Mouse (Mus musculus) naive thymus-derived CD4-positive, alpha-beta T cell, adult 5 months (primary cell): Measurements from ENCODE around the gene Gpd1. TPM values are rescaled to one million over a fixed set of nuclear protein-coding genes. Genes with fewer than 3 reads are reported as not detected.

ENCODE experiments used
- polyA plus RNA-seq: library from polyadenylated mRNA; unstranded; fragments of 100-300 nt; shearing (Covaris generic); gene quantifications from one replicate; pipeline ENCODE4 v1.2.1, GENCODE M21; 2017

Gpd1 gene
- not detected for polyA plus RNA-seq

DNA sequence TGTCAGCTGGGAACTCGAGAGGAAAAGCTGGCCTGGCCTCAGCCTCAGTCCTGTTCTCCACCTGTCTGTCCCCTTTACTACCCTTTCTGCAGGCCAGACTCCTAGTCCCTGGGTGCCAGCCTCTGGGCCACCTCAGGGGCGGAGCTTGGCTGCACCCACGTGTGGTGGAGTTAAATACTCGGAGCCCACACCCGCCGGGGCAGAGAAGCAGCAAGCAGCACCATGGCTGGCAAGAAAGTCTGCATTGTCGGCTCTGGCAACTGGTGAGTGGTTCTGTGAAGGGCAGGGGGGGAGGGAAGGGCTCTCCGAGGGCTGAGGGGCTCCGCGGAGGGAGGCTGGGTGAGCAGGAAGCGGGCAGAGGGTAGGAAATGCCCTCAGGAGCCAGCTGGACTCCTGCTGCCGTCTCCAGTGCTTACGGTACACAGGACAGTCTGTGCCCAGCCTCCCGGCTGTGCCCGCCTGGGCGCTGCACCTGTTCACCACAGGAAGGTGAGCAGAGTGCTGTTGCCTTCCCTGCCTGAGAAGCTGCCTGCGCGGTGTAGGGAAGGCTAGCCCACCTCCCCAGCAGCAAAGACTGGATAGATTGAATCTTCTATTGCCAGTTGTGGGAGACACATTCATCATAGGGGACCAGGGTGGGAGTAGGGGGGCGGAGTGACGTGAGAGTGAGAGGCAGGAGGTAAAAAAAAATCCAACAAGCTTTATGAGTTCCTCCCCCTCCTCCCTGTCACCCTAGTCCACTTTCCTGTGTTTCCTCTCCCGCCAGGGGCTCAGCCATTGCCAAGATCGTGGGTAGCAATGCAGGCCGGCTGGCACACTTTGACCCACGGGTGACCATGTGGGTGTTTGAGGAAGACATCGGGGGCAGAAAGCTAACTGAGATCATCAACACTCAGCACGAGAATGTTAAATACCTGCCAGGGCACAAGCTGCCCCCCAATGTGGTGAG is at the start of gene Gpd1:
Gene Gpd1, plus strand, starts transcription at position 130 of the 949 bp plus-strand sequence.

DNA sequence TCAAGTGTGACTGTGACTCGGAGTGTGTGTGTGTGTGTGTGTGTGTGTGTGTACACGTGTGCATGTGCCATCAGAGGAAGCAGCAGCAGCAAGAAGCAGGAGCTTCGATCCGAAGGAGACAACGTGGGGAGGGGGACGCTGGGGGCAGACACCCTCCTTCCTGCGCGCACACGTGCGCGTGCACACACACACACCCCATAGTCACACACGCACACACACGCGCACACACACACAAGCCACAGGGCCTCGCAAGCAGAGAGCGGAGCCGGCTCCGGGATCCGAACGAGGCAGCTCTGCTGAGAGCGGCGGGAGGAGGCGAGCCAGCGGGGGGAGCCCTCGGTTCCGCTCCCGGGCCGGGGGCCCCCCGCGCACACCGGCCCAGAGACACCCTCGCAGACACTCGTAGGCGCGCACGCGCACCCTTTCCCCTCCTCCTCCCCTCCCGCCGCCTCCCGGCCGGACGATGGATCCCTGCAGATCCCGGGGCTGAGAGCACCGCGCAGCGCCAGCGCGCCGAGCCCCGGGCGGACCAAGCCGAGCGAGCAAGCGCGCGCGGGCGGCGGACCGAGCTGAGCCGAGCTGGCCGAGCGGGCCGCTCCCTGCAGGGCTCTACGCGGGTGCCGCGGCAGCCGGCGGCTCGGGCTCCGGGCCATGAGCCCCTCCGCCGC is 47.0 kb upstream of the Gpd1 start, which contains the start of gene Asic1:
Gene Asic1, plus strand, starts transcription at position 215 of the 668 bp plus-strand sequence.

GRCm38 (mm10) chr15:99701999-99702900 is 15.1 kb upstream of the Gpd1 start, which contains the start of gene Smarcd1:
TSS of gene Smarcd1 (plus strand) at chr15:99702129.

DNA sequence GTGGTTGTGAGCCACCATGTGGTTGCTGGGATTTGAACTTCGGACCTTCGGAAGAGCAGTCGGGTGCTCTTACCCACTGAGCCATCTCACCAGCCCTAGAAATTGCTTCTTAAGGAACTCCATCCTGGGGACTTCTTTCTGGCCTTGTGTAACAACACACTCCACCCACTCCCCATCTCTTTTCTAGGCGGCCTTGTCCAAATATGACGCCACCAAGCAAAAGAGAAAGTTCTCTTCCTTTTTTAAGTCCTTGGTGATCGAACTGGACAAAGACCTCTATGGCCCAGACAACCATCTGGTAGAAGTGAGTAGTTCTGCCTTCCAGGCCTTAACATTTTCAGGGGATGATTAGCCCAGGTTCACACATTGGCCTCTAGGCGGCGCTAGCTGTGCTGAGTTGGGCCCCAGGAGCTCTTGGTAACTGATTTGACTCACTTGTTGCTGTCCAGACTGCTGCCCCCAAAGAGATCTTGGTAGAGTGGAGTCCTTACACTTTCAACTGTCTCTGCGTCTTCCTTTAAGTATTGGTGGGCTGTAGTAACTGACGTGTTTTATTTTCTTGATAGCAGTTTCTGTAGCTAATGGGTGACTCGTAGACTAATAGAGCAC is 11.8 kb upstream of the Gpd1 start, which contains the start of gene Gm17349:
Gene Gm17349, minus strand, starts transcription at position 51 of the 609 bp plus-strand sequence.

GRCm38 (mm10) chr15:99725341-99726155 is 8.2 kb downstream of the Gpd1 start, which contains the start of gene Cox14:
TSS of gene Cox14 (plus strand) at chr15:99725618.

GRCm38 (mm10) chr15:99772881-99772924 is 55.4 kb downstream of the Gpd1 start, which contains the start of gene Cers5:
TSS of gene Cers5 (minus strand) at chr15:99772885.

Other genes starting within 250 kb of the Gpd1 start
- gene Bcdin3d, start 242.8 kb upstream of the Gpd1 start, polyA plus RNA-seq: 13.2 TPM
- gene Faim2, start 189.3 kb upstream of the Gpd1 start, polyA plus RNA-seq: 0.02 TPM
- gene Aqp2, start 138.5 kb upstream of the Gpd1 start, polyA plus RNA-seq: not detected
- gene Aqp5, start 126.7 kb upstream of the Gpd1 start, polyA plus RNA-seq: not detected
- gene Aqp6, start 116.1 kb upstream of the Gpd1 start, polyA plus RNA-seq: not detected
- 4.4 TPM for gene Racgap1, start 65.9 kb upstream of the Gpd1 start, polyA plus RNA-seq
- gene Asic1, start 47.1 kb upstream of the Gpd1 start, polyA plus RNA-seq: 0.80 TPM
- gene Smarcd1, start 15.4 kb upstream of the Gpd1 start, polyA plus RNA-seq: 36.0 TPM
- not detected for gene Gm17349, start 12.0 kb upstream of the Gpd1 start, polyA plus RNA-seq
- gene Cox14, start 8.1 kb downstream of the Gpd1 start, polyA plus RNA-seq: 126 TPM
- 65.3 TPM for gene Cers5, start 55.4 kb downstream of the Gpd1 start, polyA plus RNA-seq
- 0.29 TPM for gene Lima1, start 157.9 kb downstream of the Gpd1 start, polyA plus RNA-seq
- not detected for gene Fam186a, start 249.5 kb downstream of the Gpd1 start, polyA plus RNA-seq